Mouse (Mus musculus) limb, embryonic 12.5 days (tissue): ENCODE results near the gene Pdzd7. TPM values are rescaled to one million over a fixed set of nuclear protein-coding genes. Genes with fewer than 3 reads are reported as not detected.

Source experiments
- ATAC-seq: fragments of 200-750 bp; cut with Nextera tagmentation; 2 replicates; pipeline ENCODE4 v1.8.0; 2017; ENCODE audit warnings: low read depth, moderate TSS enrichment; ENCODE audit not compliant: insufficient number of reproducible peaks, insufficient read depth, low FRiP score, low TSS enrichment
- H3K27ac ChIP-seq: fragments of 300-500 bp; sonication (generic); 2 replicates; pipeline ENCODE4 v1.5.1; 2016; ENCODE audit warnings: mild to moderate bottlenecking, moderate library complexity
- H3K27me3 ChIP-seq: fragments of 300-500 bp; sonication (generic); 2 replicates; pipeline ENCODE4 v1.6.1; 2016; ENCODE audit warnings: mild to moderate bottlenecking, moderate library complexity
- H3K36me3 ChIP-seq: fragments of 300-500 bp; sonication (generic); 2 replicates; pipeline ENCODE4 v1.6.1; 2016; ENCODE audit warnings: mild to moderate bottlenecking, moderate library complexity
- H3K4me1 ChIP-seq: fragments of 300-500 bp; sonication (generic); replicated peaks from 2 replicates; pipeline ENCODE4 v1.6.1; 2016
- H3K4me2 ChIP-seq: fragments of 300-500 bp; sonication (generic); 2 replicates; pipeline ENCODE4 v1.6.1; 2016; ENCODE audit warnings: mild to moderate bottlenecking, moderate library complexity
- H3K4me3 ChIP-seq: fragments of 300-500 bp; sonication (generic); replicated peaks from 2 replicates; pipeline ENCODE4 v1.5.1; 2016; ENCODE audit warnings: mild to moderate bottlenecking
- H3K9ac ChIP-seq: fragments of 300-500 bp; sonication (generic); replicated peaks from 2 replicates; pipeline ENCODE4 v1.6.1; 2016; ENCODE audit warnings: mild to moderate bottlenecking, moderate library complexity
- H3K9me3 ChIP-seq: fragments of 300-500 bp; sonication (generic); 2 replicates; pipeline ENCODE4 v1.6.1; 2016; ENCODE audit warnings: mild to moderate bottlenecking, moderate library complexity
- WGBS: fragments of 180-500 bp; shearing (Covaris S2); methylation state at CpG from one replicate; pipeline ENCODE4 v1.1.7; 2016; 5-methylcytosine and 5-hydroxymethylcytosine counted together
- polyA plus RNA-seq: library from polyadenylated mRNA; unstranded; fragments of >200 nt; fragmentation: Nextera tagmentation; extraction: Ambion mirVana; gene quantifications from 2 replicates; pipeline ENCODE4 v1.2.1, GENCODE M21; 2016

The Pdzd7 gene
- polyA plus RNA-seq, 1 experiment from 2014 or later, result 0.20 TPM

- under 1% methylated on average over 32 of the region's 32 CpGs for WGBS
- peaks cover 74% of the 10 kb centered on the region for H3K27me3 ChIP-seq
- H3K4me1 ChIP-seq, result peaks cover 55% of the 10 kb centered on the region
- H3K36me3 ChIP-seq, result no peaks in the 10 kb centered on the region
- ATAC-seq, result peak; percentile 34; the same call in 1 of the 2 replicates
- peak overlapping the region; percentile 58 for H3K4me3 ChIP-seq
- H3K4me2 ChIP-seq, result peak overlapping the region; percentile 96
- peak overlapping the region; percentile 93; the same call in 1 of the 2 replicates for H3K27ac ChIP-seq
- H3K9ac ChIP-seq, result peak overlapping the region; percentile 77
- H3K9me3 ChIP-seq, result no peaks in the 10 kb centered on the region
Measured at GRCm38 (mm10) chr19:45075323-45076035, 30.0 kb upstream of the Pdzd7 start.

- H3K4me1 ChIP-seq, result peaks cover 47% of the 10 kb centered on the region
- ATAC-seq, result peak; percentile 67
- H3K4me3 ChIP-seq, result peak within 1 kb of the TSS; percentile 58
- peak within 1 kb of the TSS; percentile 77 for H3K9ac ChIP-seq
- under 1% methylated on average over 45 of the region's 45 CpGs for WGBS
- H3K9me3 ChIP-seq, result no peaks in the 10 kb centered on the region
- H3K4me2 ChIP-seq, result peak within 1 kb of the TSS; percentile 96
- no peaks in the 10 kb centered on the region for H3K36me3 ChIP-seq
- H3K27ac ChIP-seq, result peak within 1 kb of the TSS; percentile 93
- H3K27me3 ChIP-seq, result peaks cover 69% of the 10 kb centered on the region
Measured at GRCm38 (mm10) chr19:45074580-45075322, 29.2 kb upstream of the Pdzd7 start, which contains the start of gene Kazald1. Gene Kazald1, plus strand, starts transcription at chr19:45075241.

DNA sequence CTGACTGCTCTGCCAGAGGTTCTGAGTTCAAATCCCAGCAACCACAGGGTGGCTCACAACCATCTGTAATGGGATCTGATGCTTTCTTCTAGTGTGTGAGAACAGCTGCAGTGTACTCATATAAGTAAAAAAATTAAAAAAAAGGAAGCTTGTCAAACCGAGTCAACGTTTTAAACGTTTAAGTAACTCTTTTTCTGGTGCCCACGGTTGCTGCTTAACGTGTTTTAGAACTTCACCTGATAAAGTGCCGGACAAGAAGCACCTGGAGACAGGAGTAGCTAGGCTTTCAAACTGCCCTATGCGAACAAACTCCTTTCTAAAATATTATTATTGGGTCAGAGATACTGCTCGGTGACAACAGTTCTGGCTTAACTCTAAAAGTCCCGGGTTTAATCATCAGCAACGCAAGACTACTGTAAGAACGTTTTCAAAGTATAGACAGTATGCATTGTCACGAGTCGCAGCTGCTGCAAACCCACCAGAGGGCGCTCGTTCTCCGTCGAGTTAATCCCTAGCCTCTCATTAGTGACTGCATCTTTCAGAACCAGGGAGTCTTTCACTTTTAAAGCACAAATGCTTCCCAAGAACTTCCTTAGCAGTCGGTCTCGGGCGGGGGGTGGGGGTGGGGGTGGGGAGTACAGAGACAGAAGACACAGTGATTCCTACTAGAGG is 28.5 kb upstream of the Pdzd7 start:
- H3K9me3 ChIP-seq, result no peaks in the 10 kb centered on the region
- peak overlapping the region; percentile 96 for H3K4me2 ChIP-seq
- peak overlapping the region; percentile 93 for H3K27ac ChIP-seq
- peaks cover 40% of the 10 kb centered on the region for H3K4me1 ChIP-seq
- ATAC-seq, result no peak
- peaks cover 68% of the 10 kb centered on the region for H3K27me3 ChIP-seq
- peak overlapping the region; percentile 58 for H3K4me3 ChIP-seq
- H3K9ac ChIP-seq, result peak overlapping the region; percentile 77
- no peaks in the 10 kb centered on the region for H3K36me3 ChIP-seq
- WGBS, result 10% methylated on average over 20 of the region's 20 CpGs

- Histone ChIP-seq H3K36me3 (no peaks in the 10 kb centered on the region), H3K9me3 (no peaks in the 10 kb centered on the region), H3K9ac (no peak overlapping the region), H3K27me3 (peaks cover 80% of the 10 kb centered on the region), H3K27ac (no peak overlapping the region), H3K4me1 (0 out of 2 replicates have a peak, but pooled peaks cover 6% of the 10 kb centered on the region), H3K4me3 (no peak overlapping the region), H3K4me2 (no peak overlapping the region)
- WGBS, result 81% methylated on average over 7 of the region's 7 CpGs
- ATAC-seq, result no peak
Measured at GRCm38 (mm10) chr19:45067758-45068510, 22.4 kb upstream of the Pdzd7 start.

GRCm38 (mm10) chr19:45067170-45067569 is 21.7 kb upstream of the Pdzd7 start:
- H3K27ac ChIP-seq, result no peak overlapping the region
- no peaks in the 10 kb centered on the region for H3K9me3 ChIP-seq
- H3K4me2 ChIP-seq, result no peak overlapping the region
- peaks cover 79% of the 10 kb centered on the region for H3K27me3 ChIP-seq
- 0 out of 2 replicates have a peak, but pooled peaks cover 6% of the 10 kb centered on the region for H3K4me1 ChIP-seq
- H3K9ac ChIP-seq, result no peak overlapping the region
- no peaks in the 10 kb centered on the region for H3K36me3 ChIP-seq
- H3K4me3 ChIP-seq, result no peak overlapping the region
- ATAC-seq, result no peak
- WGBS, result 25% methylated on average over 17 of the region's 17 CpGs

DNA sequence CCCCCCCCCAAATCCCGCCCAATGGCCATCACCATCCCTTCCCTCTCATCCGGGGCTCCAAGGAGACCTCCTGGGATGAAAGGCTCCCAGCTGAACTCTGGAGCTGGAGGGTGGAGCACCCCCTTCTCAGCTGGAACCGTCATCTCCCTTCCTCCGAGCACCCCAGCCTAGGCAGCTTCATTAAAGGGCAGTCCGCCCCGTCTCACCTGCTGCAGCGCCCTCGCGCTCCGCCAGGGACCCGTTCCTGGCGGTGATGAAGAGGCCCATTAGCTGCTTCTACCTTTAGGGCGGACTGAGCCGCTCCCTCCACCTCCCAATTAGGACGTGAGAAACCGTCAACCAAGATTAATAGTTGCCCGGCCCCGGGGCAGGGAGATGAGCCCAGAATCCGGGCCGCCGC is 19.7 kb upstream of the Pdzd7 start:
- Histone ChIP-seq H3K4me1 (0 out of 2 replicates have a peak, but pooled peaks cover 6% of the 10 kb centered on the region), H3K4me3 (0 out of 2 replicates have a peak overlapping the region, but pooled peaks have one; percentile 18), H3K9ac (no peak overlapping the region), H3K27ac (no peak overlapping the region), H3K4me2 (peak overlapping the region; percentile 17; the same call in 1 of the 2 replicates), H3K36me3 (no peaks in the 10 kb centered on the region), H3K9me3 (no peaks in the 10 kb centered on the region), H3K27me3 (peaks cover 61% of the 10 kb centered on the region)
- ATAC-seq, result no peak
- 3% methylated on average over 21 of the region's 21 CpGs for WGBS

DNA sequence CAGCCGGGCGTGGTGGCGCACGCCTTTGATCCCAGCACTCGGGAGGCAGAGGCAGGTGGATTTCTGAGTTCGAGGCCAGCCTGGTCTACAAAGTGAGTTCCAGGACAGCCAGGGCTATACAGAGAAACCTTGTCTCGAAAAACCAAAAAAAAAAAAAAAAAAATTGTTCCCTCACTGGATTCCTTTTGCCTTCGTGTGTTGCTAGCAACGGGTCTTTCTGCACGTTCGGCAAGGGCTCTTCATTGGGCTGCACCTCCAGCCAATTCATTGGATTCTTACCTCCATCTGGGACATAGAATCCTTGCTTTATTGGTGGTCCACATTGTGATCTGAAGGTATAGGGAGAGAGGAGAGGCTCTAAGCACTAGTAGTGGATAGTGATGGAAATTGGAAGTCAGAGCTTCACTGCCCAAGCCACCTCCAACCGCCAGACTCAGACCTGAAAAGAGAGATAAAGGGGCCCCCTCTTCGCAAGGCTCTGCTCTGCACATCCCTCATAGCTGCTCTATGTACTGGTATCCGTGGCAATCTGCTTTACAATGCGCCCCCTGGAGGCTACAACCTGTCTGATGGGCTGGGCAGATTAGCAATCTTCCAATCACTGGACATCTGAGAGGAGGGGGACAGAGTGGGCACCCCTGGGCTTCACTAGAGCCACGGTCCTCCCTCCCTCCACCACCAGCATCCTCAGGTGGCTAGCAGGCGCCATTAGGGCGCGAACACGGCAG is 18.2 kb upstream of the Pdzd7 start:
- Histone ChIP-seq H3K36me3 (no peaks in the 10 kb centered on the region), H3K4me2 (peak overlapping the region; percentile 36; the same call in 1 of the 2 replicates), H3K4me3 (no peak overlapping the region), H3K9me3 (no peaks in the 10 kb centered on the region), H3K4me1 (peaks cover 11% of the 10 kb centered on the region), H3K27me3 (peaks cover 52% of the 10 kb centered on the region), H3K27ac (no peak overlapping the region), H3K9ac (0 out of 2 replicates have a peak overlapping the region, but pooled peaks have one; percentile 24)
- 45% methylated on average over 20 of the region's 20 CpGs for WGBS
- ATAC-seq, result no peak

- Histone ChIP-seq H3K27me3 (peaks cover 3% of the 10 kb centered on the region), H3K9me3 (no peaks in the 10 kb centered on the region), H3K4me1 (peaks cover 22% of the 10 kb centered on the region), H3K9ac (peak overlapping the region; percentile 81), H3K4me2 (peak overlapping the region; percentile 63), H3K4me3 (peak overlapping the region; percentile 56), H3K27ac (peak overlapping the region; percentile 98), H3K36me3 (peaks cover 12% of the 10 kb centered on the region; the same call in 1 of the 2 replicates)
- under 1% methylated on average over 14 of the region's 14 CpGs for WGBS
- peak; percentile 23 for ATAC-seq
Measured at GRCm38 (mm10) chr19:45058841-45059240, 13.3 kb upstream of the Pdzd7 start.

GRCm38 (mm10) chr19:45058113-45058839 is 12.8 kb upstream of the Pdzd7 start:
- H3K4me2 ChIP-seq, result peak overlapping the region; percentile 63
- peaks cover 22% of the 10 kb centered on the region for H3K4me1 ChIP-seq
- H3K4me3 ChIP-seq, result peak overlapping the region; percentile 56
- H3K27ac ChIP-seq, result peak overlapping the region; percentile 98
- ATAC-seq, result peak; percentile 96
- under 1% methylated on average over 34 of the region's 34 CpGs for WGBS
- peaks cover 18% of the 10 kb centered on the region for H3K36me3 ChIP-seq
- H3K27me3 ChIP-seq, result no peaks in the 10 kb centered on the region; the same call in 1 of the 2 replicates
- H3K9ac ChIP-seq, result peak overlapping the region; percentile 81
- H3K9me3 ChIP-seq, result no peaks in the 10 kb centered on the region
